Mouse (Mus musculus) G1E (cell line): ENCODE measurements at regions not wholly inside any gene's neighbourhood (a gene's known extent, or its start where the extent isn't known, plus 50 kb on each side); places are given as distances from the start of the nearest gene placed in this dataset.

Experiments
- ATAC-seq: 2 replicates; pipeline ENCODE4 v1.8.0; 2016; ENCODE audit warnings: mild to moderate bottlenecking; ENCODE audit not compliant: insufficient number of reproducible peaks, poor library complexity, low FRiP score, severe bottlenecking; ENCODE audit errors: extremely low read depth
- DNase-seq: peaks from one replicate; pipeline ENCODE4 v3.0.0; 2012; ENCODE audit warnings: low spot score
- H3K27me3 ChIP-seq: 2 replicates; pipeline ENCODE4 v1.6.1; 2012; ENCODE audit warnings: mild to moderate bottlenecking, low read length, inconsistent platforms; ENCODE audit not compliant: insufficient read depth
- H3K36me3 ChIP-seq: replicated peaks from 2 replicates; pipeline ENCODE3; 2012; ENCODE audit warnings: mild to moderate bottlenecking, inconsistent platforms
- H3K4me1 ChIP-seq: 2 replicates; pipeline ENCODE4 v1.6.1; 2012; ENCODE audit warnings: low read depth, low read length, inconsistent platforms, mixed read lengths; ENCODE audit not compliant: insufficient read depth
- H3K4me3 ChIP-seq: 2 replicates; pipeline ENCODE4 v1.5.1; 2012; ENCODE audit warnings: low read depth, mild to moderate bottlenecking, inconsistent platforms, low read length, moderate library complexity, mixed read lengths
- H3K9me3 ChIP-seq: replicated peaks from 2 replicates; pipeline ENCODE4 v1.6.1; 2012; ENCODE audit warnings: inconsistent platforms
- CTCF ChIP-seq: IDR thresholded peaks from 2 replicates; pipeline ENCODE4 v1.5.1; 2012; ENCODE audit warnings: low read depth, low read length, inconsistent platforms, mixed read lengths
- GATA1 ChIP-seq: IDR thresholded peaks from 2 replicates; pipeline ENCODE4 v1.6.1; 2012; ENCODE audit warnings: borderline replicate concordance, low read length, inconsistent platforms, mixed read lengths
- GATA2 ChIP-seq: IDR thresholded peaks from 2 replicates; pipeline ENCODE4 v1.6.1; 2012; ENCODE audit warnings: low read depth, low read length, inconsistent platforms, borderline replicate concordance
- POLR2AphosphoS5 ChIP-seq: IDR thresholded peaks from 2 replicates; pipeline ENCODE4 v1.6.1; 2012; ENCODE audit warnings: low read depth, low read length, inconsistent platforms; ENCODE audit not compliant: insufficient replicate concordance
- TAL1 ChIP-seq: conservative IDR thresholded peaks from 2 replicates; pipeline ENCODE4 v1.6.1; 2012; ENCODE audit warnings: low read depth, low read length, inconsistent platforms, mixed read lengths

- DNase-seq = no peak
- TF ChIP-seq POLR2AphosphoS5 = no peak
- TF ChIP-seq CTCF = no peak
- TF ChIP-seq TAL1 = no peak
- no peak for TF ChIP-seq GATA2
- no peak for TF ChIP-seq GATA1
- no peak for ATAC-seq
- Histone ChIP-seq H3K36me3 (no peaks in the 10 kb centered on the region), H3K4me3 (no peak overlapping the region), H3K4me1 (peaks cover 2% of the 10 kb centered on the region; the same call in 1 of the 2 replicates), H3K27me3 (no peaks in the 10 kb centered on the region), H3K9me3 (peaks cover 12% of the 10 kb centered on the region)
Measured at GRCm38 (mm10) chr14:66584699-66585098, 575.7 kb upstream of the Gulo start.

GRCm38 (mm10) chr14:66579904-66580492 is 571.0 kb upstream of the Gulo start:
- no peak for DNase-seq
- Histone ChIP-seq H3K27me3 (no peaks in the 10 kb centered on the region), H3K36me3 (no peaks in the 10 kb centered on the region), H3K4me1 (peaks cover 12% of the 10 kb centered on the region; the same call in 1 of the 2 replicates), H3K9me3 (peaks cover 6% of the 10 kb centered on the region; the same call in 1 of the 2 replicates), H3K4me3 (no peak overlapping the region)
- TF ChIP-seq CTCF = no peak
- TF ChIP-seq POLR2AphosphoS5 = no peak
- no peak for TF ChIP-seq GATA2
- no peak for TF ChIP-seq GATA1
- TF ChIP-seq TAL1 = no peak
- ATAC-seq = no peak

GRCm38 (mm10) chr14:66566600-66566999 is 557.6 kb upstream of the Gulo start:
- no peak for DNase-seq

GRCm38 (mm10) chr14:66562744-66563143 is 553.7 kb upstream of the Gulo start:
- peaks cover 59% of the 10 kb centered on the region for H3K4me1 ChIP-seq
- no peak for TF ChIP-seq CTCF
- TF ChIP-seq GATA1 = no peak
- TF ChIP-seq POLR2AphosphoS5 = no peak
- peak; percentile 77 for TF ChIP-seq TAL1
- peak overlapping the region; percentile 43; the same call in 1 of the 2 replicates for H3K4me3 ChIP-seq
- no peak for DNase-seq
- H3K27me3 ChIP-seq = no peaks in the 10 kb centered on the region
- 0 out of 2 replicates have a peak, but pooled peaks have one; percentile 29 for ATAC-seq
- H3K36me3 ChIP-seq = no peaks in the 10 kb centered on the region
- H3K9me3 ChIP-seq = no peaks in the 10 kb centered on the region

More at GRCm38 (mm10) chr14:66566600-66566999, 557.6 kb upstream of the Gulo start:
- H3K36me3 ChIP-seq = no peaks in the 10 kb centered on the region
- H3K9me3 ChIP-seq = no peaks in the 10 kb centered on the region
- no peak overlapping the region for H3K4me3 ChIP-seq
- H3K4me1 ChIP-seq = peaks cover 38% of the 10 kb centered on the region
- no peaks in the 10 kb centered on the region for H3K27me3 ChIP-seq
- TF ChIP-seq GATA2 (no peak), CTCF (no peak), TAL1 (no peak), POLR2AphosphoS5 (no peak), GATA1 (no peak)
- no peak for ATAC-seq

GRCm38 (mm10) chr14:66561715-66562114 is 552.7 kb upstream of the Gulo start:
- no peak for DNase-seq
- Histone ChIP-seq H3K4me1 (peaks cover 61% of the 10 kb centered on the region), H3K36me3 (no peaks in the 10 kb centered on the region)

GRCm38 (mm10) chr14:66561042-66561590 is 552.1 kb upstream of the Gulo start:
- Histone ChIP-seq H3K9me3 (no peaks in the 10 kb centered on the region), H3K4me1 (peaks cover 58% of the 10 kb centered on the region), H3K27me3 (no peaks in the 10 kb centered on the region), H3K4me3 (no peak overlapping the region), H3K36me3 (no peaks in the 10 kb centered on the region)
- peak; percentile 52 for ATAC-seq
- TF ChIP-seq CTCF (no peak), GATA1 (no peak), POLR2AphosphoS5 (no peak), GATA2 (no peak), TAL1 (no peak; the same call in 1 of the 2 replicates)
- DNase-seq = no peak

More at GRCm38 (mm10) chr14:66561715-66562114, 552.7 kb upstream of the Gulo start:
- Histone ChIP-seq H3K4me3 (no peak overlapping the region; the same call in 1 of the 2 replicates), H3K9me3 (no peaks in the 10 kb centered on the region), H3K27me3 (no peaks in the 10 kb centered on the region)
- ATAC-seq = peak; percentile 41
- TF ChIP-seq POLR2AphosphoS5 = no peak
- no peak for TF ChIP-seq GATA2
- no peak for TF ChIP-seq GATA1
- TF ChIP-seq TAL1 = no peak
- TF ChIP-seq CTCF = no peak
